Mouse (Mus musculus): ENCODE data around the gene Rhob. TPM values are rescaled to one million over a fixed set of nuclear protein-coding genes. Genes with fewer than 3 reads are reported as not detected.

The Rhob gene
- polyA plus RNA-seq, 1 experiment, result 91.4 TPM

- no peak for DNase-seq
- under 1% methylated on average over 97 of the region's 99 CpGs for WGBS
- peaks cover 27% of the 10 kb centered on the region for H3K4me1 ChIP-seq (replicated peaks; ENCODE audit: control insufficient read depth, insufficient read depth, low read length)
- no peak overlapping the region for H3K27ac ChIP-seq (ENCODE audit: control insufficient read depth, insufficient read depth, low read length)
- H3K27me3 ChIP-seq (ENCODE audit: control insufficient read depth, insufficient read depth, low read length), result peaks cover 5% of the 10 kb centered on the region; the same call in 1 of the 2 replicates
- TF ChIP-seq CTCF (IDR thresholded peaks at IDR 0.05; ENCODE audit: borderline replicate concordance, control insufficient read depth, extremely low read depth, insufficient read depth, low read length, poor library complexity) (no peak), POLR2A (IDR thresholded peaks at IDR 0.05; ENCODE audit: control insufficient read depth, extremely low read depth, insufficient read depth, low read length, poor library complexity) (no peak)
- no peaks in the 10 kb centered on the region for H3K36me3 ChIP-seq (ENCODE audit: control insufficient read depth, insufficient read depth, low read length)
- peak overlapping the region; percentile 50 for H3K4me3 ChIP-seq (ENCODE audit: control insufficient read depth, insufficient read depth, low read length)
Observed at GRCm38 (mm10) chr12:8499001-8499870, 573 bp downstream of the Rhob start.

DNA sequence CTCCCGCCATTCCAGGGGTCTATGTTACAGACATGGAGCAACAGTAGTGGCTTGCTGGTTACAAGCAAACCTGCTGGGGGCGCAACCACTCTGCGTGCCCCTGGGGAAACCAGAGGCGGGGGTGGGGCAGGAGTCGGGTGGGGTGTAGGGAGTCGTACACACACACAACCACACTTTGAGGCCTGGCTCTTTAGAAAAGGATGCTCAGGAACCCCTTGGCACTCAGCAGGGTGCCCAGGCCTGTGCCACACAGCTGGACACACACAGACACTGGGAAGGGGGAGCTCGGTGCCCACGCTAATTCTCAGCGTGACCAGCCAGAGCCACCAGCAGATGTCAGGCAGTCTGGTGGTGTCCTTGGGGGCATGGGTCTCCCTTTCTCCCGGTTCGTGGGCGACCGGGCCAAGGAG, 1.2 kb downstream of the Rhob start:
- H3K4me1 ChIP-seq (replicated peaks; ENCODE audit: control insufficient read depth, insufficient read depth, low read length), result peaks cover 27% of the 10 kb centered on the region
- TF ChIP-seq CTCF (IDR thresholded peaks at IDR 0.05; ENCODE audit: borderline replicate concordance, control insufficient read depth, extremely low read depth, insufficient read depth, low read length, poor library complexity) (no peak), POLR2A (IDR thresholded peaks at IDR 0.05; ENCODE audit: control insufficient read depth, extremely low read depth, insufficient read depth, low read length, poor library complexity) (no peak)
- H3K36me3 ChIP-seq (ENCODE audit: control insufficient read depth, insufficient read depth, low read length), result no peaks in the 10 kb centered on the region
- peak overlapping the region; percentile 50 for H3K4me3 ChIP-seq (ENCODE audit: control insufficient read depth, insufficient read depth, low read length)
- DNase-seq, result no peak
- 6% methylated on average over 13 of the region's 13 CpGs for WGBS
- H3K27me3 ChIP-seq (ENCODE audit: control insufficient read depth, insufficient read depth, low read length), result peaks cover 5% of the 10 kb centered on the region; the same call in 1 of the 2 replicates
- no peak overlapping the region for H3K27ac ChIP-seq (ENCODE audit: control insufficient read depth, insufficient read depth, low read length)

DNA sequence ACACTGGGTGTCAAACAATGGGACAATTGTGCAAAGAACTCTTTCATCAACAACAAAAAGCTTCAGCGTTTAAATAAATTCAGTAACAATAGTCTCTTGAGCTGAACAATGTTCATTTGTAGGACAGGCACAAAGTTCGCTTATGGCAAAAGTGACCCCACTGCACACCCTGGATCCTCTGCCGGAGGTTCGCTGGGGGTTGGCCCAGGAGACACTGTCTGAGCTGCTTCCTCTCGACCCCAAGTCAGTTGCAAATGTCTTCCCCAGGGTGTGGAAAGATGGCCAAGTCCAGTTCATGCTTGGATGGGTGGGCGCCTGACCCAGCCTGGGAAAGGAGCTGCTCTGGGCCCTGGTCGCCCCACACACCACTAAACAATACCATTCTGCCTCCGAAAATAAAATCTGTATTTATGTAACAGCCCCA, 1.6 kb downstream of the Rhob start:
- TF ChIP-seq POLR2A (IDR thresholded peaks at IDR 0.05; ENCODE audit: control insufficient read depth, extremely low read depth, insufficient read depth, low read length, poor library complexity) (no peak), CTCF (IDR thresholded peaks at IDR 0.05; ENCODE audit: borderline replicate concordance, control insufficient read depth, extremely low read depth, insufficient read depth, low read length, poor library complexity) (no peak)
- Histone ChIP-seq H3K36me3 (ENCODE audit: control insufficient read depth, insufficient read depth, low read length) (no peaks in the 10 kb centered on the region), H3K27ac (ENCODE audit: control insufficient read depth, insufficient read depth, low read length) (no peak overlapping the region), H3K4me1 (replicated peaks; ENCODE audit: control insufficient read depth, insufficient read depth, low read length) (peaks cover 27% of the 10 kb centered on the region), H3K27me3 (ENCODE audit: control insufficient read depth, insufficient read depth, low read length) (peaks cover 5% of the 10 kb centered on the region; the same call in 1 of the 2 replicates), H3K4me3 (ENCODE audit: control insufficient read depth, insufficient read depth, low read length) (no peak overlapping the region)
- 66% methylated on average over 8 of the region's 8 CpGs for WGBS
- DNase-seq, result no peak

GRCm38 (mm10) chr12:8497314-8497706, 2.5 kb downstream of the Rhob start:
- peaks cover 27% of the 10 kb centered on the region for H3K4me1 ChIP-seq (replicated peaks; ENCODE audit: control insufficient read depth, insufficient read depth, low read length)
- H3K4me3 ChIP-seq (ENCODE audit: control insufficient read depth, insufficient read depth, low read length), result no peak overlapping the region
- 89% methylated on average over 2 of the region's 2 CpGs for WGBS
- TF ChIP-seq CTCF (IDR thresholded peaks at IDR 0.05; ENCODE audit: borderline replicate concordance, control insufficient read depth, extremely low read depth, insufficient read depth, low read length, poor library complexity), result no peak
- no peak for TF ChIP-seq POLR2A (IDR thresholded peaks at IDR 0.05; ENCODE audit: control insufficient read depth, extremely low read depth, insufficient read depth, low read length, poor library complexity)
- H3K27me3 ChIP-seq (ENCODE audit: control insufficient read depth, insufficient read depth, low read length), result peaks cover 5% of the 10 kb centered on the region; the same call in 1 of the 2 replicates
- no peak for DNase-seq
- H3K27ac ChIP-seq (ENCODE audit: control insufficient read depth, insufficient read depth, low read length), result no peak overlapping the region
- H3K36me3 ChIP-seq (ENCODE audit: control insufficient read depth, insufficient read depth, low read length), result no peaks in the 10 kb centered on the region

- Histone ChIP-seq H3K36me3 (ENCODE audit: control insufficient read depth, insufficient read depth, low read length) (no peaks in the 10 kb centered on the region), H3K4me3 (ENCODE audit: control insufficient read depth, insufficient read depth, low read length) (no peak overlapping the region), H3K27me3 (ENCODE audit: control insufficient read depth, insufficient read depth, low read length) (peaks cover 5% of the 10 kb centered on the region; the same call in 1 of the 2 replicates), H3K27ac (ENCODE audit: control insufficient read depth, insufficient read depth, low read length) (no peak overlapping the region), H3K4me1 (replicated peaks; ENCODE audit: control insufficient read depth, insufficient read depth, low read length) (peaks cover 27% of the 10 kb centered on the region)
- 48% methylated on average over 2 of the region's 2 CpGs for WGBS
- no peak for DNase-seq
- TF ChIP-seq POLR2A (IDR thresholded peaks at IDR 0.05; ENCODE audit: control insufficient read depth, extremely low read depth, insufficient read depth, low read length, poor library complexity) (no peak), CTCF (IDR thresholded peaks at IDR 0.05; ENCODE audit: borderline replicate concordance, control insufficient read depth, extremely low read depth, insufficient read depth, low read length, poor library complexity) (no peak)
Observed at GRCm38 (mm10) chr12:8496679-8497313, 3.0 kb downstream of the Rhob start.

DNA sequence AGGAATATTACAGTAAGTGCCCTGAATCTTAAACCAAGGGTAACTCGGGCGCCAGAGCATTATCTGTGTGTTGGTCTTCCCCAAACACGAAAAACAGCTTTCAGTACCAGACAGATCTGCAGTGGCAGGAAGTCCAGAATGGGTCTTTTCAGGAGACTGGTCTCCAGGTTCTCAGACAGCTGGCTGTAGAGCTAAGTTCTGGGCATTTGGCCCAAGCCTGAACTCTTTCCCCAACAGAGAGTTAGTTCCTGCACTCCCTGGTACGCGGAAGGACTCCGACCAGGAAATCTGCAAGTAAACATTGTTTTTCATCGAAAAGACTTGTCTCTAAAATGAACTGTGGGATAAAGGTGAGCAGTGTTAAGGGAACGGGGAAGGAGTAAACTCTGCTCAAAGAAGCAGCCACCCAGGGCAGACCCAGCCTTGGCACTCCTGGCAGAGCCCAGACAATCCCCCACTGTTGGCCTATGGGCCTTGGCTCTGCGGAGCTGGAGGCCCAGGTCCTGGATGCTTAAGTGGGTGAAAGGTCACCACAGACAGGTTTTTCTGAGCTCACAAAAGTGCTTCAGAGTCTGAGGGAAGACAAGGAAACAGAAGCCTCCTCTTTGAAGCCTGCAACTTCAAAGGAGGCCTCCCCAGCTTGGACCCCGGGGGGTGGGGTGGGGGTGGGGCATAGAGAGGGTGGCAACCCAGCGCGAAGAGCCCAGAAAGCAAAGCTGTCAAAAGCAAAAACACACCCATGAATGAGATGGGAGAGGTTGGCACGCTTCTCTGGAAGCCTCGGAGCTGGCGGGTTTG, 3.7 kb downstream of the Rhob start:
- H3K27ac ChIP-seq (ENCODE audit: control insufficient read depth, insufficient read depth, low read length), result no peak overlapping the region
- peaks cover 5% of the 10 kb centered on the region; the same call in 1 of the 2 replicates for H3K27me3 ChIP-seq (ENCODE audit: control insufficient read depth, insufficient read depth, low read length)
- peaks cover 27% of the 10 kb centered on the region for H3K4me1 ChIP-seq (replicated peaks; ENCODE audit: control insufficient read depth, insufficient read depth, low read length)
- no peak overlapping the region for H3K4me3 ChIP-seq (ENCODE audit: control insufficient read depth, insufficient read depth, low read length)
- TF ChIP-seq CTCF (IDR thresholded peaks at IDR 0.05; ENCODE audit: borderline replicate concordance, control insufficient read depth, extremely low read depth, insufficient read depth, low read length, poor library complexity), result no peak
- TF ChIP-seq POLR2A (IDR thresholded peaks at IDR 0.05; ENCODE audit: control insufficient read depth, extremely low read depth, insufficient read depth, low read length, poor library complexity), result no peak
- 37% methylated on average over 15 of the region's 15 CpGs for WGBS
- no peaks in the 10 kb centered on the region for H3K36me3 ChIP-seq (ENCODE audit: control insufficient read depth, insufficient read depth, low read length)
- no peak for DNase-seq

Data from thymus, adult 2 months (tissue).